Mouse (Mus musculus) liver, adult 2 months (tissue): ENCODE measurements at regions not wholly inside any gene's neighbourhood (a gene's known extent, or its start where the extent isn't known, plus 50 kb on each side); places are given as distances from the start of the nearest gene placed in this dataset.

Experiments used
- CTCF ChIP-seq: fragments of 200-500 bp; IDR thresholded peaks from 2 replicates; pipeline ENCODE4 v1.5.1; 2011; ENCODE audit warnings: low read depth, low read length, control low read depth
- POLR2A ChIP-seq: fragments of 200-500 bp; IDR thresholded peaks from 2 replicates; pipeline ENCODE4 v1.6.1; 2011; ENCODE audit warnings: low read length, control low read depth; ENCODE audit not compliant: insufficient read depth; ENCODE audit errors: extremely low read depth

DNA sequence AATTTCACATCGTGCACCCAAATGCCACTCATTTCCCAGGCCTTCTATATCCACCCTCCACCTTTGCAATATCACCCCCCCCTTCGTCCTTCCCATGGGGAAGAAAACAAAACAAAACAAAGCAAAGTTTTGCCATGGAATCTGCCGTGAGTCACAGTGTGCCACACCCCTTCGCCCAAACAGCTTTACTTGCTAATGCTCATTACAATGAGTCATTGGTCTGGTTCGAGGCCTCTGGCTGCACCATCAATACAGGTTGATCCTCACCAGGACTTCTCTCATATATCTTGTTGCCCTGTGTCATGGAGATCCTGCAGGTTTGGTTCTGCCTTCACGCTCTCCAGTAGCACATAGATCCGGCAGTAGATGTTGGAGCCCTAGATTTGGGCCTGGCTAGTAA, 660.3 kb upstream of the Zeb2 start:
- TF ChIP-seq POLR2A (no peak), CTCF (no peak)
